In the genomic region with DNA sequence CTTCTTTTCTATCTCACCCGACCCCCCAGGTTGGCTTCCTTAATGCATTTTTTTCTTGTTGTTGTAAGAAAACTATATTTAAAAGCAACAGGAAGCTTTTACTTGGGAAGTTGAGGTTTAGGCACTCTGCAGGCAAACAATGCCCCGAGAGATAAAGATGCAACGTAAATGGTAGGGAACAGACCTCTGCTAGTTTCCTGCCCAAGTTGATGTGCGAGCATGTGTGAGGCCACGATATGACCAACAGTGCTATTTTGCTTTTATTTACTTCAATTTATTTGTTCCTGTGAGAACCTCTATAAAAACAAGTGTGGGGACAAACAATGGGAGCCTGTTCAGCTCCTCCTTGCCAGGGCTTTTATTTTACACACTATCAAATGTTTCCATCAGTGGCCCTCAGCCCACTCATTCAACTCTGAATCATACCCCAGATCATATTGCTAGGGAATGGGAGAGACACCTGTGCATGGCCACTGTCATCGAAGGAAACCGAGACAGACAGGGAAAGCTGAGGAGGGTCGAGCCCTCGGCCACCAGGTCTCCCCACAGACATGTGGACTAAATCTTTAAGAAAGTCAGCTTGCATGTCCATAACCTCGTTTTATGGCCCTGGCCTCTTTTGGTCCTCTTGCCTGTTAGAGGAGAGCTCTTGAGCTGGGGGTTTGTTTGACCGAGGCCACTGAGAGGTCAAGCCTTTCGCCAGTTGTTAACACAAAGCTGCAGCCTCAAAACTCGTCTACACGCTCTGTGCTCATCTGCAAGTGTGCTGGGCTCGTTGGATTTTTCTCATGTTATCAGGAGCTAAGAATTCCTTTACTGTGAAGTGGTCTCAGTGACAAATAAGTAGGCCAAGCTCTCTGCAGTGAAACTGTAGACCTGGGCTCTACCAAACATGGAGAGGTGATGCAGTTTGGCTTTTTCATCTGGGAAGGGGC, we compare ENCODE assay signal across 10 mouse cellular contexts. TPM values are rescaled to one million over a fixed set of nuclear protein-coding genes. Genes with fewer than 3 reads are reported as not detected.
DNase-seq lines count a peak whose midpoint lies in the region; ATAC-seq and TF ChIP-seq lines count a peak whose summit lies in the region.
"Had no signal": no experiment of that assay in that cellular context is flagged by ENCODE, and none has a peak within 500 bp of the region (broad histone marks: within the 10 kb centered on the region; RNA-seq: fewer than 3 reads in every experiment).

No protein-coding gene starts in this region.

- H3K9me3 ChIP-seq in hindbrain, embryonic 12.5 days (replicated peaks), result no peaks in the 10 kb centered on the region
- H3K9me3 ChIP-seq in hindbrain, embryonic 14.5 days (ENCODE audit: control insufficient read depth, low read length), result no peaks in the 10 kb centered on the region
- no peaks in the 10 kb centered on the region for H3K9me3 ChIP-seq in G1E (replicated peaks)
- H3K9me3 ChIP-seq in lung, embryonic 15.5 days, result no peaks in the 10 kb centered on the region
- H3K9me3 ChIP-seq in forebrain, postnatal 0 days (ENCODE audit: low read length), result no peaks in the 10 kb centered on the region

- H3K27me3 ChIP-seq in hindbrain, embryonic 12.5 days, result no peaks in the 10 kb centered on the region
- H3K27me3 ChIP-seq in hindbrain, embryonic 14.5 days (ENCODE audit: control insufficient read depth, insufficient read depth, low read length), result no peaks in the 10 kb centered on the region
- H3K27me3 ChIP-seq in G1E (ENCODE audit: insufficient read depth, low read length), result peaks cover 5% of the 10 kb centered on the region
- no peaks in the 10 kb centered on the region for H3K27me3 ChIP-seq in lung, embryonic 15.5 days
- no peaks in the 10 kb centered on the region for H3K27me3 ChIP-seq in forebrain, postnatal 0 days (ENCODE audit: insufficient read depth, low read length)

- peaks cover 1% of the 10 kb centered on the region for H3K4me1 ChIP-seq in hindbrain, embryonic 12.5 days
- H3K4me1 ChIP-seq in hindbrain, embryonic 14.5 days (replicated peaks; ENCODE audit: control insufficient read depth, insufficient read depth, low read length), result peaks cover 19% of the 10 kb centered on the region
- peaks cover 17% of the 10 kb centered on the region for H3K4me1 ChIP-seq in G1E (ENCODE audit: insufficient read depth, low read depth, low read length)
- H3K4me1 ChIP-seq in lung, embryonic 15.5 days, result peaks cover 46% of the 10 kb centered on the region
- no peaks in the 10 kb centered on the region for H3K4me1 ChIP-seq in forebrain, postnatal 0 days (ENCODE audit: insufficient read depth)

- H3K27ac ChIP-seq in hindbrain, embryonic 12.5 days, result 0 out of 2 replicates have a peak overlapping the region, but pooled peaks have one; percentile 7
- no peak overlapping the region for H3K27ac ChIP-seq in hindbrain, embryonic 14.5 days
- H3K27ac ChIP-seq in lung, embryonic 15.5 days, result peak overlapping the region; percentile 55
- H3K27ac ChIP-seq in forebrain, postnatal 0 days (ENCODE audit: low read depth, low read length), result no peak overlapping the region

- no peak overlapping the region for H3K4me3 ChIP-seq in hindbrain, embryonic 12.5 days
- H3K4me3 ChIP-seq in hindbrain, embryonic 14.5 days (replicated peaks; ENCODE audit: low read length), result no peak overlapping the region
- no peak overlapping the region for H3K4me3 ChIP-seq in G1E (ENCODE audit: low read depth, low read length)
- no peak overlapping the region for H3K4me3 ChIP-seq in lung, embryonic 15.5 days
- no peak overlapping the region for H3K4me3 ChIP-seq in forebrain, postnatal 0 days (ENCODE audit: low read depth, low read length)

- 52% methylated on average over 15 of the region's 15 CpGs for WGBS in hindbrain, embryonic 12.5 days
- 58% methylated on average over 15 of the region's 15 CpGs for WGBS in hindbrain, embryonic 14.5 days
- WGBS in lung, embryonic 15.5 days, result 38% methylated on average over 15 of the region's 15 CpGs
- WGBS in forebrain, postnatal 0 days, result 64% methylated on average over 15 of the region's 15 CpGs

- H3K9ac ChIP-seq in hindbrain, embryonic 12.5 days, result no peak overlapping the region
- no peak overlapping the region for H3K9ac ChIP-seq in hindbrain, embryonic 14.5 days
- no peak overlapping the region for H3K9ac ChIP-seq in lung, embryonic 15.5 days
- H3K9ac ChIP-seq in forebrain, postnatal 0 days, result no peak overlapping the region

- no peak for DNase-seq in hindbrain, embryonic 14.5 days (ENCODE audit: low spot score)
- DNase-seq in G1E (ENCODE audit: low spot score), result no peak
- DNase-seq in embryo, embryonic 10.5 days (ENCODE audit: low spot score), result peak; percentile 59
- DNase-seq in frontal cortex, postnatal 36 days (ENCODE audit: low spot score in 2 of 2), result no peak
- no peak for DNase-seq in thymus, postnatal 4 days
- no peak for DNase-seq in forebrain, postnatal 0 days
- DNase-seq: thymus, adult 2 months had no signal

- 0 out of 2 replicates have a peak, but pooled peaks cover under 1% of the 10 kb centered on the region for H3K36me3 ChIP-seq in hindbrain, embryonic 12.5 days
- peaks cover 14% of the 10 kb centered on the region for H3K36me3 ChIP-seq in hindbrain, embryonic 14.5 days (replicated peaks; ENCODE audit: control insufficient read depth, insufficient read depth)
- H3K36me3 ChIP-seq in G1E (replicated peaks), result no peaks in the 10 kb centered on the region
- no peaks in the 10 kb centered on the region for H3K36me3 ChIP-seq in lung, embryonic 15.5 days
- no peaks in the 10 kb centered on the region for H3K36me3 ChIP-seq in forebrain, postnatal 0 days (ENCODE audit: insufficient read depth)

- TF ChIP-seq CTCF in G1E (IDR thresholded peaks at IDR 0.05; ENCODE audit: low read depth, low read length), result no peak
- no peak for TF ChIP-seq CTCF in forebrain, postnatal 0 days (IDR thresholded peaks at IDR 0.05; ENCODE audit: low read depth)

- H3K4me2 ChIP-seq in hindbrain, embryonic 12.5 days (replicated peaks), result no peak overlapping the region
- no peak overlapping the region for H3K4me2 ChIP-seq in hindbrain, embryonic 14.5 days (replicated peaks)
- no peak overlapping the region for H3K4me2 ChIP-seq in lung, embryonic 15.5 days
- H3K4me2 ChIP-seq in forebrain, postnatal 0 days (ENCODE audit: low read depth), result no peak overlapping the region

- no peak for ATAC-seq in hindbrain, embryonic 12.5 days (ENCODE audit: low FRiP score)
- no peak for ATAC-seq in hindbrain, embryonic 14.5 days (ENCODE audit: low FRiP score)
- ATAC-seq in G1E (ENCODE audit: extremely low read depth, insufficient number of reproducible peaks, low FRiP score, poor library complexity, severe bottlenecking), result peak; percentile 45; the same call in 1 of the 2 replicates
- ATAC-seq in lung, embryonic 15.5 days (ENCODE audit: borderline replicate concordance, extremely low read depth, low FRiP score, low TSS enrichment), result no peak
- no peak for ATAC-seq in forebrain, postnatal 0 days
- ATAC-seq: activated CD4-positive, CD25-positive, alpha-beta regulatory T cell, adult 4 months had no signal

RNA-seq across cellular contexts. Expression of a gene that starts 55.3 kb away (rescaled TPM):
- polyA plus RNA-seq in hindbrain, embryonic 12.5 days (2016; fragmentation: Nextera tagmentation; extraction: Ambion mirVana), result 173 and 204 TPM in 2 replicates
- 171 and 178 TPM in 2 replicates for polyA plus RNA-seq in hindbrain, embryonic 14.5 days (2014; fragmentation: Nextera tagmentation; extraction: Ambion mirVana)
- total RNA-seq in G1E (2014; fragmentation: Nextera tagmentation), result 0.53 and 0.98 TPM in 2 replicates
- total RNA-seq in G1E (2017), result 3.1 and 4.3 TPM in 2 replicates
- 0.41 and 0.64 TPM in 2 replicates for polyA plus RNA-seq in G1E (2012)
- polyA plus RNA-seq in lung, embryonic 15.5 days (2015; fragmentation: Nextera tagmentation; extraction: Ambion mirVana), result 112 and 116 TPM in 2 replicates
- total RNA-seq in forebrain, postnatal 0 days (2014; rRNA removed), result 15.8 and 16.9 TPM in 2 replicates
- polyA plus RNA-seq in forebrain, postnatal 0 days (2015; fragmentation: Nextera tagmentation; extraction: Ambion mirVana), result 11.4 and 12.5 TPM in 2 replicates

Comparison
In these comparisons a context has a peak if more than half of its experiments do, and no peak if none do; other contexts are left out.
1. H3K27ac ChIP-seq: peak in hindbrain, embryonic 12.5 days (single experiment) and lung, embryonic 15.5 days (single experiment); none in hindbrain, embryonic 14.5 days (single experiment) and forebrain, postnatal 0 days (single experiment).